Mouse (Mus musculus) heart, adult 2 months (tissue): ENCODE measurements around the gene Nrp1. TPM values are rescaled to one million over a fixed set of nuclear protein-coding genes. Genes with fewer than 3 reads are reported as not detected.

ENCODE experiments used
- DNase-seq, 2 experiments: peaks; one replicate each; pipeline ENCODE4 v3.0.0; 2021
- H3K27ac ChIP-seq: fragments of 200-600 bp; 2 replicates; pipeline ENCODE4 v1.8.1; 2022
- H3K27me3 ChIP-seq: fragments of 200-500 bp; 2 replicates; pipeline ENCODE4 v1.6.1; 2012; ENCODE audit warnings: mild to moderate bottlenecking, low read length, inconsistent platforms, mixed read lengths; ENCODE audit not compliant: control insufficient read depth, insufficient read depth
- H3K36me3 ChIP-seq: fragments of 200-500 bp; 2 replicates; pipeline ENCODE4 v1.6.1; 2012; ENCODE audit warnings: low read length, inconsistent platforms; ENCODE audit not compliant: control insufficient read depth, insufficient read depth
- H3K4me1 ChIP-seq: fragments of 200-500 bp; 2 replicates; pipeline ENCODE4 v1.6.1; 2011; ENCODE audit warnings: low read length; ENCODE audit not compliant: control insufficient read depth, insufficient read depth
- H3K4me3 ChIP-seq: fragments of 200-600 bp; 2 replicates; pipeline ENCODE4 v1.8.1; 2022
- H3K79me2 ChIP-seq: fragments of 200-500 bp; replicated peaks from 2 replicates; pipeline ENCODE4 v1.6.1; 2012; ENCODE audit warnings: mild to moderate bottlenecking, inconsistent platforms, low read length, moderate library complexity, mixed read lengths; ENCODE audit not compliant: control insufficient read depth, insufficient read depth
- H3K9ac ChIP-seq: fragments of 200-500 bp; 2 replicates; pipeline ENCODE4 v1.6.1; 2012; ENCODE audit warnings: low read depth, mild to moderate bottlenecking, control low read depth, inconsistent platforms, low read length, mixed read lengths
- CTCF ChIP-seq: fragments of 200-600 bp; IDR thresholded peaks from 2 replicates; pipeline ENCODE4 v1.8.1; 2022; ENCODE audit warnings: antibody characterized with exemption, mild to moderate bottlenecking, moderate library complexity
- EP300 ChIP-seq: fragments of 200-500 bp; IDR thresholded peaks from 2 replicates; pipeline ENCODE4 v1.6.1; 2011; ENCODE audit warnings: low read depth, low read length, control low read depth; ENCODE audit not compliant: insufficient read depth
- POLR2A ChIP-seq: fragments of 200-500 bp; IDR thresholded peaks from 2 replicates; pipeline ENCODE4 v1.6.1; 2011; ENCODE audit warnings: mild to moderate bottlenecking, low read depth, low read length, control low read depth; ENCODE audit not compliant: insufficient read depth
- WGBS: fragments of 180-500 bp; shearing (Covaris S2); methylation state at CpG from one replicate; pipeline ENCODE4 v1.1.7; 2018; 5-methylcytosine and 5-hydroxymethylcytosine counted together
- intact Hi-C: fragments of 180-260 bp; cut with DNase I; formaldehyde crosslinking; loops from one replicate; pipeline ENCODE4 v1.15.1; 2025
- polyA plus RNA-seq: library from polyadenylated mRNA; depleted of rRNA; stranded (reverse); fragments of >200 nt; gene quantifications from 2 replicates; pipeline ENCODE4 v1.2.3, GENCODE M21; 2012
- total RNA-seq, 2 experiments: library from RNA; stranded (reverse); gene quantifications; 2 replicates each; pipeline ENCODE4 v1.2.3; 2021

The Nrp1 gene
- total and polyA plus RNA-seq, 3 experiments, result 64.5 to 115 (median 115) TPM

DNA sequence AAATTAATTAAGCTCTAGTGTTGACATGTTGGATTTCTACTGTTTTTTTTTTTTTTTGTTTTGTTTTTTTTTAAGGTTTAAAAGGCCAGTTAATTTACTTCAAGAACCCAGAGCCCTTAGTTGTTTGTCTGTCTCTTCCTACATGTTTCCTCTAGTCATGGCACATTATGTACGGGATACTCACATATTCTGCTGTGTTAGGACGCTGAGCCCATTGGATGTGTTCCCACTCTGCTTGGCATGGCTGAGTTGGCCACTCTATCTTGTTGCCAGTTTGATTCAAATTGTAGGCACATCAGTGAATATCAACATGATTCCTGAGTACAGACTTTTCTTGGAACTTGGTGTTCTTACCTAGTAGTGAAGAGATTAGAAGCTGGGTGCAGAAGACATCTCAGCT, 114.5 kb downstream of the Nrp1 start:
- Histone ChIP-seq H3K9ac (no peak overlapping the region), H3K4me1 (peaks cover 9% of the 10 kb centered on the region), H3K27me3 (no peaks in the 10 kb centered on the region), H3K36me3 (peaks cover 70% of the 10 kb centered on the region), H3K4me3 (no peak overlapping the region), H3K79me2 (no peaks in the 10 kb centered on the region), H3K27ac (no peak overlapping the region)
- no peak for TF ChIP-seq CTCF
- 65% methylated on average over 2 of the region's 2 CpGs for WGBS
- DNase-seq, result no peak
- intact Hi-C loops, result no loop called here

DNA sequence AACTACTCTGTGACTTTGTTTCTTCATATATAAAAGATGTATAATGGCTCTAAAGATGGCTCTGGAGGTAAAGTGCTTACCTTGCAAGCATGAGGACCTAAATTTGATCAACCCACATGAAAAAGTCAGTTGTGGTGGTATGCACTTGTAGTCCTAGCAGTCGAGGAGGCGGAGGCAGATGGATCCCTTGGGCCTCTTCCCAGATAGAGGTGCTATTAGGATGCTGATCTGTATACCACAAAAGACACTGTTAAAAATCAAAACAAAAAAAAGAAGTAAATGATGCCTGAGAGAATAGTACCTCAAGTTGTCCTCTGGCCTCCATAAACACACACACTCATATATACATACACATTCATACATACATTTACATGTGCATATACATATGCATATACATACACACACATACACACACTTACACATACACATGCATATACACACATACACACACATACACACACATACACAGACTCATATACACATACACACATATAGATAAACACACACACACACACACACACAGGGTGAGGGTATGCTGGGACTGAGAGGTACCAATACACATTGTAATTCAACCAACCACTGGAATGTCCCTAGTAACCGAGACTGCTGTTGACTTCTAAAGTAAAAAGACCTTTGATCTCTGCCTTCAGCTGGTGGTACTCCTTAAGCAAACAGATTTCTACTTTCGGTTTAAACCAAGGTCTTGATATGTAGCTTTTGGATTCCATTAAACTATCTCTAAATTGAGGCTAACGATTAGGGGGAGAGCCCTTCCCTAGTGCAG, 115.2 kb downstream of the Nrp1 start:
- no peak overlapping the region for H3K4me3 ChIP-seq
- no peak for DNase-seq
- H3K27ac ChIP-seq, result no peak overlapping the region
- peaks cover 8% of the 10 kb centered on the region for H3K4me1 ChIP-seq
- H3K27me3 ChIP-seq, result no peaks in the 10 kb centered on the region
- WGBS, result 78% methylated on average over 5 of the region's 5 CpGs
- H3K9ac ChIP-seq, result no peak overlapping the region
- intact Hi-C loops, result no loop called here
- H3K36me3 ChIP-seq, result peaks cover 70% of the 10 kb centered on the region
- no peak for TF ChIP-seq POLR2A
- no peak for TF ChIP-seq CTCF
- no peak for TF ChIP-seq EP300
- no peaks in the 10 kb centered on the region for H3K79me2 ChIP-seq

DNA sequence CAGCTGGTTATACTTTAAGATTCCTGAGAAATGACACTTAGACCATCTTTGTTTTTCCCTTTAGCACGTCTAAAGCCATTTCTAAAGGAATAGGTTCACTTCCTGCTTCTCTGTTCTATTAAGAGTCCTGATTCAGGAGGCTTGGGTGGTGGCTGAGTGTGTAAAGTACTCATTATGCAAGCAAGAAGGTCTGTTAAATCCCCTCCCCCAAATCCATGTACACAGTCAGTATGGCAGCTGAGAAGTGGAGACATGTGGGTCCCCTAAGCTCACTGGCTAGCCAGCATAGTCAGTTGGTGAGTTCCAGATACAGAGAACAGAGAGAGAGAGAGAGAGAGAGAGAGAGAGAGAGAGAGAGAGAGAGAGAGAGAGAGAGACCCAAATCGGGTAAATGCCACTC, 116.2 kb downstream of the Nrp1 start:
- Histone ChIP-seq H3K27ac (no peak overlapping the region), H3K4me1 (peaks cover 8% of the 10 kb centered on the region), H3K4me3 (no peak overlapping the region), H3K27me3 (no peaks in the 10 kb centered on the region), H3K9ac (no peak overlapping the region), H3K36me3 (peaks cover 69% of the 10 kb centered on the region), H3K79me2 (no peaks in the 10 kb centered on the region)
- DNase-seq, result no peak
- intact Hi-C loops, result no loop called here
- TF ChIP-seq EP300 (no peak), CTCF (no peak), POLR2A (no peak)
- 41% methylated on average over 2 of the region's 2 CpGs for WGBS

DNA sequence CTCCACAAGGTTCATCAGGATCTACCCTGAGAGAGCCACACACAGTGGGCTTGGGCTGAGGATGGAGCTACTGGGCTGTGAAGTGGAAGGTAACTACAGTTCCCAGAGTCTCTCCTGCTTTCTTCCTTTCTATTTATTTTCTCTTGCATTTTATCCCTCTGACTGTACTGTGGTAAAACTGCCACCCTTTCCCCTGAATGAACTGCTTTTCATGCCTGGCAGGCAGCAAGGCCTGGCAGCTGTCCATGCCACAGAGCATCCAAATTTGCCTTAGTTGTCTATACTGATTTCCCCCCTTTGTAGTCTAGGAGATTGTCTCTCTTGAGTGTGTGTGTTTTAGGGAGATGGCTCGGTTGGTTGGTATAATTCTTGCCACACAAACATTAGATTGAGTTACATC, 117.8 kb downstream of the Nrp1 start:
- H3K27me3 ChIP-seq, result no peaks in the 10 kb centered on the region
- H3K4me1 ChIP-seq, result peaks cover 2% of the 10 kb centered on the region
- no peak overlapping the region for H3K4me3 ChIP-seq
- H3K9ac ChIP-seq, result no peak overlapping the region
- intact Hi-C loops, result no loop called here
- TF ChIP-seq EP300 (no peak), CTCF (no peak), POLR2A (no peak)
- 55% methylated on average over 1 of the region's 1 CpGs for WGBS
- H3K36me3 ChIP-seq, result peaks cover 56% of the 10 kb centered on the region
- H3K79me2 ChIP-seq, result no peaks in the 10 kb centered on the region
- peak in 1 of 2 experiments; percentile 15 for DNase-seq
- no peak overlapping the region for H3K27ac ChIP-seq

DNA sequence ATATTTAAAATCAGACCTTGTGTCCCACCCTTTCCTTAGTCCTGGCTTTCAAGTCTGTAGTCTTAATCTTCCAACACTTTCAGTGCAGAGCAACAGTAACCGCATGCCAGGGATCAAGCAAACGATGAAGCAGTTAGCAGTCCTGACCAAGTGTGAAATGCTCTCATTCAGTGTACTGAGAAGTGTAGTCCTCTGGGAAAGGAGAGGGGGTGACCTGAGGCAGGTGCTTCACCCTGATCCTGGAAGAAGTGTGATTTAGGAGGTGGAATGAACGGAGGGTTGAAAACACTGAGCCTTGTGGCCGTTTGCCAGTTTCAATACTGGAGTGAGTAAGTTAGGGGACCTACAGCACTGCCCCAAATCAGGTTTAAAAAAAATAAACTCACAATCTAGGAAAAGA, 119.6 kb downstream of the Nrp1 start:
- H3K27ac ChIP-seq, result no peak overlapping the region
- 80% methylated on average over 4 of the region's 4 CpGs for WGBS

DNA sequence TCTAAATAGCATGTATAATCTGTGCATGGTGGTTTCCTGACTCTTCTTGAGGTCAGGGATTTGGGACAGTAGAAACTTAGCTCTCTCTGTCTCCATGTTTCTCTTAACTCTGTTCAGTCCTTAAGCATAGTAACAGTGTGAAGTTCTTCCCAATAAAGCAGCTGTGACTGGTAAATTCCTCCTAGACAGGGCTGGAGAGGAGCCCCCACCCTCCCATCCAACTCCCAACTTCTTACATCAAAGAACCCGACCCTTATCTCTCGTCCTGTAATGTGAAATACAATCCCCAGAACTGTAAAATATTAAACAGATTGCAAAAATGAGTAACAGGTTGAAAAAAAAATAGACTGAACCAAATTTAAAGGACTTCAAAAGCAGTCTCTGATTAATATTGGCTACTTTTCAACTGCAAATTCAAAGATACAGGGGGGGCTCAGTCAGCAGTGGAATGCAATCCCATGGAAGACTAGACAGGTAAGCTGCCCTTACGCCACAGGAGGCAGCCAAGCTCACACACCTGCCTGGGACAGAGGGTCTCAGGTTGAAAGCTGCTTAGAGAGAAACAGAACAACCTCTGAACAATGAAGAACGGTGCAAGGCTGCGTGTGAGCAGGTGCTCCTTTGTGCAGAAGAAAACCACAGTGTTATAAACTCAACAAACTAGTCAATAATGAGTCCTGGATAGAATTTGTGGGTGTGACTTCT, 121.1 kb downstream of the Nrp1 start:
- H3K36me3 ChIP-seq, result peaks cover 60% of the 10 kb centered on the region
- H3K27ac ChIP-seq, result no peak overlapping the region
- peak in 1 of 2 experiments; percentile 6 for DNase-seq

More for the DNA sequence above, 119.6 kb downstream of the Nrp1 start:
- no peaks in the 10 kb centered on the region for H3K27me3 ChIP-seq
- peaks cover 61% of the 10 kb centered on the region for H3K36me3 ChIP-seq
- no peaks in the 10 kb centered on the region for H3K79me2 ChIP-seq
- H3K9ac ChIP-seq, result no peak overlapping the region
- no peak for DNase-seq
- intact Hi-C loops, result no loop called here
- no peak overlapping the region for H3K4me3 ChIP-seq
- H3K4me1 ChIP-seq, result peaks cover 4% of the 10 kb centered on the region
- TF ChIP-seq CTCF (no peak), POLR2A (no peak), EP300 (no peak)

More for the DNA sequence above, 121.1 kb downstream of the Nrp1 start:
- WGBS, result 79% methylated on average over 5 of the region's 5 CpGs
- peaks cover 4% of the 10 kb centered on the region for H3K4me1 ChIP-seq
- H3K9ac ChIP-seq, result no peak overlapping the region
- no peaks in the 10 kb centered on the region for H3K79me2 ChIP-seq
- H3K4me3 ChIP-seq, result no peak overlapping the region
- H3K27me3 ChIP-seq, result no peaks in the 10 kb centered on the region
- intact Hi-C loops, result no loop called here
- no peak for TF ChIP-seq CTCF
- TF ChIP-seq EP300, result no peak
- TF ChIP-seq POLR2A, result no peak
